Mouse (Mus musculus): ENCODE results near the gene Lrp10.

DNA sequence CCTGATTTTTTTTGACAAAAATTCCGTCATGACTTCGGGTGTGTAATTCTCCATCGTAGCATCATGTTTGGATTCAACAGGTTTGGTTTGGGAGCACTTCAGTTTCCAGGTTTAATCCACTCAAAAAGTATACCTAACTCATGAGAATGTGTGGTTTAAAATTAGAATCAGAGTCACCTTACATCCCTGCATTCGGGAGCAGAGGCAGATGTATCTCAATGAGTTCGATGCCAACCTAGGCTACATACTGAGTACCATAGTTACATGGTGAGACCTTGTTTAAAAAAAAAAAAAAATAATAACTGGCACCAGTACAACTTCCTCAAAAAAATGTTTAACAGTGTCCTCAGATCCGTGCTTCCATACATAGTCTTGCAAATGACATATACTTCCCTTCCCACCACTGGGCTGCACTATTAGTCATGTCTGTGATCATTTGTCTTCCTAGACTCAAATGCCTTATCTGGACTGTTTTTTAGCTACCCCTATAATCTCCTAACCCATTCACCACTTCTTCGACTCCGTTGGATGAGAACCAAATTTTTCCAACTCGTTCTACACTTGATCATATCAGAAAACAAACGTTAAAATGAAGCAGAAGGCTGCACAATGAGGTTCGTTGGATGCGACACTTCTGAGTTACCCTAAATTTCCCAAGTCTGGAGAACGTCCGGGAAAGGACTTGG, 37.8 kb upstream of the Lrp10 start:
- TF ChIP-seq HCFC1 (IDR thresholded peaks at IDR 0.05; ENCODE audit: borderline replicate concordance, insufficient read depth, low read length) (no peak), MAFK (IDR thresholded peaks at IDR 0.05; ENCODE audit: insufficient read depth, low read depth, low read length) (no peak), ZC3H11A (IDR thresholded peaks at IDR 0.05; ENCODE audit: borderline replicate concordance, low read depth, low read length) (no peak), ZNF384 (IDR thresholded peaks at IDR 0.05; ENCODE audit: low read depth, low read length) (no peak)

Measured in ES-E14 (cell line).